Mouse (Mus musculus) neural tube, embryonic 11.5 days (tissue): Measurements from ENCODE around the gene Stx6. TPM values are rescaled to one million over a fixed set of nuclear protein-coding genes. Genes with fewer than 3 reads are reported as not detected.

Source experiments
- ATAC-seq: fragments of 200-750 bp; cut with Nextera tagmentation; 2 replicates; pipeline ENCODE4 v1.8.0; 2017; ENCODE audit warnings: moderate number of reproducible peaks, mild to moderate bottlenecking, moderate TSS enrichment, moderate library complexity; ENCODE audit not compliant: insufficient read depth, low FRiP score, low TSS enrichment
- DNase-seq: peaks from one replicate; pipeline ENCODE4 v3.0.0-alpha.2; 2015; ENCODE audit warnings: low spot score
- H3K27ac ChIP-seq: fragments of 300-500 bp; sonication (generic); 2 replicates; pipeline ENCODE4 v1.5.1; 2014; ENCODE audit warnings: low read depth, mild to moderate bottlenecking, low read length
- H3K27me3 ChIP-seq: fragments of 300-500 bp; sonication (generic); 2 replicates; pipeline ENCODE4 v1.6.1; 2014; ENCODE audit warnings: mild to moderate bottlenecking, low read length, mixed read lengths; ENCODE audit not compliant: control insufficient read depth, insufficient read depth
- H3K36me3 ChIP-seq: fragments of 300-500 bp; sonication (generic); 2 replicates; pipeline ENCODE4 v1.6.1; 2014; ENCODE audit warnings: mild to moderate bottlenecking, low read length, moderate library complexity, mixed read lengths; ENCODE audit not compliant: control insufficient read depth, insufficient read depth
- H3K4me1 ChIP-seq: fragments of 300-500 bp; sonication (generic); 2 replicates; pipeline ENCODE4 v1.6.1; 2014; ENCODE audit warnings: low read length, mixed read lengths; ENCODE audit not compliant: control insufficient read depth, insufficient read depth
- H3K4me2 ChIP-seq: fragments of 300-500 bp; sonication (generic); 2 replicates; pipeline ENCODE4 v1.6.1; 2014; ENCODE audit warnings: low read depth, mild to moderate bottlenecking, moderate library complexity
- H3K4me3 ChIP-seq: fragments of 300-500 bp; sonication (generic); 2 replicates; pipeline ENCODE4 v1.5.1; 2014; ENCODE audit warnings: low read depth, low read length
- H3K9ac ChIP-seq: fragments of 300-500 bp; sonication (generic); 2 replicates; pipeline ENCODE4 v1.6.1; 2014; ENCODE audit warnings: mild to moderate bottlenecking, low read length
- H3K9me3 ChIP-seq: fragments of 300-500 bp; sonication (generic); 2 replicates; pipeline ENCODE4 v1.6.1; 2016; ENCODE audit warnings: low read length; ENCODE audit not compliant: control insufficient read depth
- WGBS: fragments of 180-500 bp; shearing (Covaris S2); extraction: QIAGEN DNeasy Blood & Tissue Kit; methylation state at CpG from one replicate; pipeline ENCODE4 v1.1.7; 2014; 5-methylcytosine and 5-hydroxymethylcytosine counted together
- polyA plus RNA-seq: library from polyadenylated mRNA; unstranded; fragments of >200 nt; fragmentation: Nextera tagmentation; extraction: Ambion mirVana; gene quantifications from 2 replicates; pipeline ENCODE4 v1.2.1, GENCODE M21; 2014

The Stx6 gene
- polyA plus RNA-seq, 1 experiment from 2014 or later = 111 TPM

- H3K9ac ChIP-seq = no peak overlapping the region
- no peak overlapping the region for H3K4me3 ChIP-seq
- H3K9me3 ChIP-seq = no peaks in the 10 kb centered on the region
- no peak overlapping the region for H3K27ac ChIP-seq
- H3K36me3 ChIP-seq = no peaks in the 10 kb centered on the region
- H3K4me2 ChIP-seq = no peak overlapping the region
- WGBS = 38% methylated on average over 5 of the region's 5 CpGs
- ATAC-seq = no peak
- H3K4me1 ChIP-seq = no peaks in the 10 kb centered on the region
- no peaks in the 10 kb centered on the region for H3K27me3 ChIP-seq
- no peak for DNase-seq
Measured at GRCm38 (mm10) chr1:155249896-155250295, 91.4 kb downstream of the Stx6 start.

- no peak for DNase-seq
- H3K4me1 ChIP-seq = no peaks in the 10 kb centered on the region
- no peak overlapping the region for H3K27ac ChIP-seq
- H3K9me3 ChIP-seq = no peaks in the 10 kb centered on the region
- no peak for ATAC-seq
- WGBS = 27% methylated on average over 4 of the region's 4 CpGs
- no peaks in the 10 kb centered on the region for H3K36me3 ChIP-seq
- no peak overlapping the region for H3K4me3 ChIP-seq
- no peak overlapping the region for H3K9ac ChIP-seq
- H3K27me3 ChIP-seq = no peaks in the 10 kb centered on the region
- no peak overlapping the region for H3K4me2 ChIP-seq
Measured at GRCm38 (mm10) chr1:155250531-155251135, 92.1 kb downstream of the Stx6 start.

DNA sequence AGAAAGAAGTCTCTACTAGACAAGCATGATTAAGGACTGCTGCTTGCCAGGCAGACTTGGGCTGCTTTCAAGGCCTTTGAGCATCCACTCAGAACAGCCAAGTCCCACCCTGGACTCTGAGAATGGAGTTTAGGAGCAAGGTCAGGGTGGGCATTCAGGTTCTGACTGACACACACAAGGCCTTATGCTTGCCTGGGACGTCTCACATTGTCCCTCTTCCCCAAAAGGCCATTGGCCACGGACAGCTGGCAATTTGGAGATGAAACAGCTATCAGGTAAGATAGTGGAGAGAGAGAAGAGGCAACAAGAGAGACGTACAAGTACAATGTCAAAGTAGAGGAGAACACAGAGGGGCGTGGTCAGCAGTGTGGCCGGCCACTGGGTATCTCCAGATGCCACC is 93.1 kb downstream of the Stx6 start:
- DNase-seq (no peak), ATAC-seq (no peak)
- Histone ChIP-seq H3K9ac (no peak overlapping the region), H3K27me3 (no peaks in the 10 kb centered on the region), H3K27ac (no peak overlapping the region), H3K36me3 (no peaks in the 10 kb centered on the region), H3K9me3 (no peaks in the 10 kb centered on the region), H3K4me2 (no peak overlapping the region), H3K4me3 (no peak overlapping the region), H3K4me1 (no peaks in the 10 kb centered on the region)
- WGBS = 77% methylated on average over 5 of the region's 5 CpGs

GRCm38 (mm10) chr1:155252631-155253121 is 94.2 kb downstream of the Stx6 start:
- no peaks in the 10 kb centered on the region for H3K27me3 ChIP-seq
- H3K9me3 ChIP-seq = no peaks in the 10 kb centered on the region
- H3K4me3 ChIP-seq = no peak overlapping the region
- ATAC-seq (no peak), DNase-seq (no peak)
- no peaks in the 10 kb centered on the region for H3K4me1 ChIP-seq
- H3K4me2 ChIP-seq = no peak overlapping the region
- no peak overlapping the region for H3K27ac ChIP-seq
- no peak overlapping the region for H3K9ac ChIP-seq
- no peaks in the 10 kb centered on the region for H3K36me3 ChIP-seq
- 69% methylated on average over 6 of the region's 6 CpGs for WGBS

DNA sequence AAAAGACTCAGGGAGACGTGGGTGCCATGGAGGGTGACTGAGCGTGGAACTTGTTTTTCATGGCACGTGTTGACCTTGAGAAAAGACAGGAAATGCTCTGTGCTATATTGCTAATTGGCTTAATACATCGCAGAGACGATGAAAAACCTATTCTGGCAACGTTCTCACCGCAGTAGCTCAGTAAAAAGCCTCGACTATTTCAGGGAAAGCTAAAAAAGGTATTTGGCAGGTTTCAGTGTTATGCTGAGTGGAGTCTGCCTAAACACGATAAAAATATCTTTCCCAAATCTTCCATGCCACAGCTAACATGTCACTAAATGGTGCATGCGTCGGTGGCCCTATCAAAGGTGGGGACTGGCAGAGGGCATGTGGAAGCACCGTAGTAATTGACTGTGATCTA is 94.6 kb downstream of the Stx6 start:
- Histone ChIP-seq H3K4me3 (no peak overlapping the region), H3K9ac (no peak overlapping the region), H3K27me3 (no peaks in the 10 kb centered on the region), H3K36me3 (no peaks in the 10 kb centered on the region), H3K4me1 (no peaks in the 10 kb centered on the region), H3K27ac (no peak overlapping the region), H3K4me2 (no peak overlapping the region), H3K9me3 (no peaks in the 10 kb centered on the region)
- 83% methylated on average over 12 of the region's 12 CpGs for WGBS
- ATAC-seq = no peak
- DNase-seq = no peak

GRCm38 (mm10) chr1:155254309-155254708 is 95.8 kb downstream of the Stx6 start:
- no peak overlapping the region for H3K4me2 ChIP-seq
- no peak for DNase-seq
- H3K9me3 ChIP-seq = no peaks in the 10 kb centered on the region
- no peak overlapping the region for H3K27ac ChIP-seq
- H3K27me3 ChIP-seq = no peaks in the 10 kb centered on the region
- no peak for ATAC-seq
- WGBS = 88% methylated on average over 8 of the region's 8 CpGs
- no peaks in the 10 kb centered on the region for H3K4me1 ChIP-seq
- H3K9ac ChIP-seq = no peak overlapping the region
- no peak overlapping the region for H3K4me3 ChIP-seq
- no peaks in the 10 kb centered on the region for H3K36me3 ChIP-seq

Other genes starting within 250 kb of the Stx6 start
- 17.3 and 19.3 TPM in 2 replicates for gene Ier5, start 59.1 kb upstream of the Stx6 start, polyA plus RNA-seq
- 0.37 and 1.2 TPM in 2 replicates for gene Mr1, start 11.9 kb upstream of the Stx6 start, polyA plus RNA-seq
- gene BC034090, start 85.7 kb downstream of the Stx6 start, polyA plus RNA-seq = 4.1 and 5.1 TPM in 2 replicates